Mouse (Mus musculus): ENCODE results near the gene Olfr1240.

The Olfr1240 gene

GRCm38 (mm10) chr2:89442900-89443299 is at the start of gene Olfr1240:
Gene Olfr1240 (minus strand): TSS chr2:89443000.
- DNase-seq (ENCODE audit: extremely low spot score) = no peak

GRCm38 (mm10) chr2:89487026-89487425 is 44.2 kb upstream of the Olfr1240 start, which contains the start of gene Olfr1241:
Gene Olfr1241 (minus strand): TSS chr2:89487126.
- no peak for DNase-seq (ENCODE audit: extremely low spot score)

GRCm38 (mm10) chr2:89420307-89420706 is 22.5 kb downstream of the Olfr1240 start, which contains the start of gene Olfr1239:
Gene Olfr1239 (minus strand): TSS chr2:89420407.
- DNase-seq (ENCODE audit: extremely low spot score) = no peak

GRCm38 (mm10) chr2:89414557-89414956 is 28.2 kb downstream of the Olfr1240 start:
- no peak for DNase-seq (ENCODE audit: extremely low spot score)

- DNase-seq (ENCODE audit: extremely low spot score) = no peak
These were observed 33.2 kb downstream of the Olfr1240 start, which contains the start of gene Olfr1238 for GRCm38 (mm10) chr2:89409576-89409975. Gene Olfr1238 (minus strand): TSS chr2:89409676.

GRCm38 (mm10) chr2:89400882-89401281 is 41.9 kb downstream of the Olfr1240 start:
- no peak for DNase-seq (ENCODE audit: extremely low spot score)
